Mouse (Mus musculus): ENCODE results near the gene Bcl2a1b. TPM values are rescaled to one million over a fixed set of nuclear protein-coding genes. Genes with fewer than 3 reads are reported as not detected.
A peak's percentile ranks its signal among the peaks of the same experiment; 100 is the strongest.
"Not testable (repeated sequence)": the region's sequence is repeated elsewhere in the genome, so short reads cannot be mapped to it uniquely, and the experiment has no call there.

The Bcl2a1b gene
- polyA plus RNA-seq (2016; fragmentation: Nextera tagmentation; extraction: Ambion mirVana), result not detected in 2 replicates

DNA sequence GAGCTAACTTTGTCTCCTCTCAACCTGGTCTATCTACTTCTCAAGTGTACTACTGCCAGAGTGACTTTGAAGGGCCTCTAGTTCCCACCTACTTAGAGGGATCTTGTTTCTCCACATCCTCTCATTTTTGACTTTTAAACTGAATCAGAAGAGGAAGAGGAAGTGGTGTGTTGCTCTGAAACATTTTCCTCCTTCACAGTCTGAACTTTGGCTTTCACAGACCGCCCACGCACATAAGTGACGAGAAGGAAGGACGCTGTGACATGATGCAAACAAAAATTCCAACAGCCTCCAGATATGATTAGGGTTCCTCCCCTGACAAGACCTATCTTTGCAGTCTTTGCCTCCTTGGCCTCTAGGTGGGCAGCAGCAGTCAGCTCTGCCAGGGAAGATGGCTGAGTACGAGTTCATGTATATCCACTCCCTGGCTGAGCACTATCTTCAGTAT, at the start of gene Bcl2a1b, which contains the start of gene Gm29094:
Gene Bcl2a1b (plus strand): TSS at position 241 of the 448 bp plus-strand sequence.
Gene Gm29094 (plus strand): TSS at position 411 of the 448 bp plus-strand sequence.
- H3K9me3 ChIP-seq; H3K27ac ChIP-seq; DNase-seq (ENCODE audit: low spot score); H3K36me3 ChIP-seq; H3K27me3 ChIP-seq (ENCODE audit: insufficient read depth, poor library complexity, severe bottlenecking); H3K4me3 ChIP-seq; H3K4me1 ChIP-seq: not testable (repeated sequence)
- 78% methylated on average over 5 of the region's 5 CpGs for WGBS

DNA sequence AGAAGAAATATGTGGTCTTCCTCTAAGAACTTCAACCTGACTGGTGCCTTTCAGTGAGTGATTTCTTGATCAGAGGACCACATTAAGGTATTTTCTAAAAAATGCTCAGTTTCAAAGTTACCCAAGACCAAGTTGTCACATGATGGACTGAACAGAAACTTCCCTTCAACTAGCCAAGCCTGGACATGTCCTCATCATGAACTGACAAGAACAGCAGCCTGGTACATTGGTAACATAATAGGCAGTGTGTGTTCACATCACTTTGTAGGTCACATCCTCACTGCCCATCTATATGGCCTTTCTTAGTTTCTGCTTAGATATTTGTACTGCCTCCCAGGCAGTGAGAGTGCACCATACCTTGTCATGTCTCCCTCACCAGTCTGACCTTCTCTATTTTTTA, 26.5 kb upstream of the Bcl2a1b start:
- H3K27ac ChIP-seq; DNase-seq (ENCODE audit: low spot score); H3K27me3 ChIP-seq (ENCODE audit: insufficient read depth, poor library complexity, severe bottlenecking); H3K36me3 ChIP-seq; H3K4me1 ChIP-seq; H3K4me3 ChIP-seq; H3K9me3 ChIP-seq: not testable (repeated sequence)

DNA sequence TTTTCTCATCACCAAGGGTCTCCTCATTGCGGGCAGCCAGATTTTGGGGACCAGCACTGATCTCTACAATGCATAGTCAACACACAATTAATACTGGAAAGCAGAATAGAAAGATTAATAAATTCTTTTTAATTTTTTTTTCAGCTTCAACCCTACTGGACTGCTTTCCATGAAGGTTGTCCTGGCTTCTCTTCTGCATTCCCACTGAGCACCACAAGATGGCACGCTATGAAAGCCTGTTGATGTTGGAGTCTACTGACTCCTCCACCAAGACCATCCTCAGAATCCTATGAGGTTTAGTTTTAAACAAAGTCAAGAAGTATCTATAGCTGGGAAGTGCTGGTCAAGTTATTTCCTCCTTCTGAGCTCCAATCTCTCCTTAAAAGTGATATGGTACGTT, 20.2 kb upstream of the Bcl2a1b start:
- not testable (repeated sequence) for H3K4me1 ChIP-seq; H3K27ac ChIP-seq; DNase-seq (ENCODE audit: low spot score); H3K36me3 ChIP-seq; H3K9me3 ChIP-seq; H3K4me3 ChIP-seq; H3K27me3 ChIP-seq (ENCODE audit: insufficient read depth, poor library complexity, severe bottlenecking)
- WGBS, result 31% methylated on average over 2 of the region's 3 CpGs

DNA sequence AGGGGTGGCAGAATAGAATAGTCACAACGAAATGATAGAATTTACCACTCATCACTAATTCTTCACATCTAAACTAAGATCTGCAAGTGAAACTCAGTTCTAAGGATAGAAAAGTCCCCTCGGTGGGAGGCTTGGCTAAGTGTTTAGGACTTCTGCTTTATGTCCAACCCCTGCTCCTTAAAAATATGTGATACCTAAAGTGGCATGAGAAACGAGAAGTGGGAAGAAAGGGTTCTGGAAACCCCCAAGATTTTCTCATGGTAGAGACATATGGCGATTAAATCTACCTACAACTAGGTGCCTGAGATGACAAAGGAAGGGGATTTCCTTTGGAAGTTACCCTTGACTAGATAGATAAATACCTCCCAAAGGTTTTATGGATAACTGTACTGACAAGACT, 19.5 kb upstream of the Bcl2a1b start:
- not testable (repeated sequence) for H3K9me3 ChIP-seq; H3K27me3 ChIP-seq (ENCODE audit: insufficient read depth, poor library complexity, severe bottlenecking); H3K27ac ChIP-seq; H3K4me1 ChIP-seq; H3K4me3 ChIP-seq; H3K36me3 ChIP-seq; DNase-seq (ENCODE audit: low spot score)
- WGBS, result 63% methylated on average over 4 of the region's 4 CpGs

DNA sequence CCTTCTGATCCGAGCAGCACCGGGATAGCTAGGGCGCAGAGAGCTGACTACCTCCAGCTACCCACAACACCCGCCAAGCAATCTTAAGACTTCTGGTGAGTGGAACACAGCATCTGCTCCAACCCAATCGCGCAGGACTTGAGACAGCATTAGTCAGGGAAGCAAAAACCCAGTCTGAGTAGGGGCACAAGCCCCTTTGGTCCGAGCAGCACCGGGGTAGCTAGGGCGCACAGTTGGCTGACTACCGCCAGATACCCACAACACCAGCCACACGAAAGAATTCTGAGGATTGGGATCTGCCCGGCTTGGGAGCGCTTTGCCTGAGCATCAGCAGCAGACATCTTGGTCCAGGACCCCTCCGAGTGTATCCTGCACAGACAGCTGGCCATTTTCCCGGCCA, 12.0 kb upstream of the Bcl2a1b start:
- not testable (repeated sequence) for H3K4me3 ChIP-seq; H3K36me3 ChIP-seq; H3K4me1 ChIP-seq; H3K9me3 ChIP-seq; H3K27ac ChIP-seq; H3K27me3 ChIP-seq (ENCODE audit: insufficient read depth, poor library complexity, severe bottlenecking)
- DNase-seq (ENCODE audit: low spot score), result peak; percentile 33
- WGBS, result 68% methylated on average over 15 of the region's 15 CpGs

DNA sequence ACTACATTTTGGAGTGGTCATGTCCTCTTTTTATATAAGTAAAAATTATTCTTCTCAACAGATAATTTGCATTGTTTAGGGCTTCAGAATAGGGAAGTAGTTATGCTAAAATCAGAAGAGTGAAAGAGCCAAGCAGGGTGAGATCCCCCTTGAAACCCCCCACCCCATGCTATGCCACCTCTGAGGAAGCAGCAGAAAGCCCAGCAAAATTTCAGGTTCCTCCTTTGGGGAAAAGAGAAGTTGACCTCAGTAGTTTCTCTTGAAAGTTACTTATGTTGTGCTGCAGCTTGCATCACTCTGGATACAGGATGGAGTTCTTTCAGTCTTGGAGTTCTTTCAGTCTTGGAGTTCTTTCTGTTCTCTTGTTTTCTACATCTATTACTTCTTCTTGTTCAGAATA, 3.5 kb upstream of the Bcl2a1b start:
- not testable (repeated sequence) for H3K27me3 ChIP-seq (ENCODE audit: insufficient read depth, poor library complexity, severe bottlenecking); H3K27ac ChIP-seq; H3K9me3 ChIP-seq; H3K4me1 ChIP-seq; H3K4me3 ChIP-seq; H3K36me3 ChIP-seq; DNase-seq (ENCODE audit: low spot score)

DNA sequence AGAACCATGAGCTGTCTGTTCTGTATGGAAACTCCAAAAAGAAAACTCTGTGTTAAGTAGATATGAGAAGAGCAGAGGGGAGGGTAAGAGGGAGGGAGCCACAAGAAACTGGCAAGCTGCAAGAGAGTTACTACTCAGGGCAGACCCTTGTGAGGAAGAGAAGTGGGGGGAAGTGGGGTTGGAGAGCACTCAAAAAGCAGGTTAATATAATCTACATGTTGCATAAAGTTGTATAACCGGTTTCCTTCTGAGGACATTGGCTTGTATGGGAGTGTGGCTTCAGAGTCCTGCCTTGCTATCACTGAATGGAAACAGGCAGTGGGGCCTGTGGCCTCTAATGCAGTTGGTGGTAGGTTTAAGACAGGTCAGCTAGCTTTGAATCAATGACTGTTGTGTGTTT, 1.5 kb upstream of the Bcl2a1b start:
- H3K27me3 ChIP-seq (ENCODE audit: insufficient read depth, poor library complexity, severe bottlenecking); H3K9me3 ChIP-seq; H3K27ac ChIP-seq; H3K4me3 ChIP-seq; H3K4me1 ChIP-seq; DNase-seq (ENCODE audit: low spot score); H3K36me3 ChIP-seq: not testable (repeated sequence)
- 70% methylated on average over 1 of the region's 1 CpGs for WGBS

DNA sequence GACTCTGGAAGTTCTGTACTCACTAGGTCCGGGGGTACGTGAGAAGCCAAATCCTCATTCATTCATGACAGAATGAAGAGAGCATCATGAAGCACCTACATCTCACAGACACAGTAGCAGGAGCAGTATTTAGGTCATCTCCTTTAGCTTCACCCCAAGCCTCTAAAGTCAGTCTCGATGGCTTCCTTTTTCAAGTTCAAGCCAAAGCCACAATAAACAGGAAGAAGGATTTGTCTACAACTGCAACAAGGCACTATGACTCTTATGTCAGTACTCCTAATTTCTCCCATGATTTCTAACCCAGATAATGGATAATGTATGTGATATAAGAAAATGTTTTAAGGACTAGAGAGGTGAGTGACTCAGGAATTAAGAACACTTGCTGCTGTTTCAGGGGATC, 660 bp upstream of the Bcl2a1b start:
- H3K9me3 ChIP-seq; DNase-seq (ENCODE audit: low spot score); H3K4me3 ChIP-seq; H3K4me1 ChIP-seq; H3K36me3 ChIP-seq; H3K27me3 ChIP-seq (ENCODE audit: insufficient read depth, poor library complexity, severe bottlenecking); H3K27ac ChIP-seq: not testable (repeated sequence)
- 83% methylated on average over 3 of the region's 3 CpGs for WGBS

DNA sequence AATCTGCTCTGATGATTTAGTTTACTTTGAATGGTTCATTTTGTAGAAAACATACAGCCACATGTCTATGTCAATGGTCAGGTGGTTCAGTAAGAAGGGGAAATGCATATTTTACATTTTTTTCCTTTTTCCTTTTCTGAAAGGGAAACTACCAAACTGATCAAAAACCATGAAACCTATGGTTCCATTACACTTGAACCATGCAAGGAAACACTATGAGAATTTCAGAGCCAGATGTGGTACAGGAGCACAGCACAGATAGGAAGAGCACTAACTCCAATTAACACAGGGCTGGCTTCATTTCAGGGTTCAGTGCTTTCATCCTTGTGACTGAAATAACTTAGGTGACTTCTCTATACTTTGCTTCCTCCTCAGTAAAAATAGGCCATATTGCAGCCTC, 3.2 kb downstream of the Bcl2a1b start:
- not testable (repeated sequence) for H3K36me3 ChIP-seq; H3K4me3 ChIP-seq; DNase-seq (ENCODE audit: low spot score); H3K27me3 ChIP-seq (ENCODE audit: insufficient read depth, poor library complexity, severe bottlenecking); H3K4me1 ChIP-seq; H3K27ac ChIP-seq; H3K9me3 ChIP-seq

DNA sequence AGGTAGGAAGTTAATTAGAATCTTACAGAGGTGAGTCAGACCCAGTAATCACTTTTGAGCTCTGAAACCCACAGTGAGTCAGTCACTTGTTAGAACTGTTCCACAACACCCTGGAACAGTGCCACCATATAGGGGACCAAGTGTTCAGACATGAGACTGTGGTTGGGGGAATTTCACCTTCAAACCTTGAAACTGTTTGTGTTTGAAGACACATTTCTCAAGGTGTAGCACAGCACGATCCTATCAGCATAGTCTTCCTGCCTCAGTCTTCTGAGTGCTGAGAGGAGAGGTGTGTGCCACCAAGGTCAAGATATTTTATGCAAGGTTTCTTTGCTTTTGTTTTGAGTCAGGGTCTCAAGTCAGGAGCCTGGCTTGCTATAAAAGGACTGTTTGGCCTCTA, 9.9 kb downstream of the Bcl2a1b start:
- not testable (repeated sequence) for H3K4me1 ChIP-seq; H3K36me3 ChIP-seq; H3K27me3 ChIP-seq (ENCODE audit: insufficient read depth, poor library complexity, severe bottlenecking); H3K4me3 ChIP-seq; DNase-seq (ENCODE audit: low spot score); H3K27ac ChIP-seq; H3K9me3 ChIP-seq
- 57% methylated on average over 1 of the region's 1 CpGs for WGBS

DNA sequence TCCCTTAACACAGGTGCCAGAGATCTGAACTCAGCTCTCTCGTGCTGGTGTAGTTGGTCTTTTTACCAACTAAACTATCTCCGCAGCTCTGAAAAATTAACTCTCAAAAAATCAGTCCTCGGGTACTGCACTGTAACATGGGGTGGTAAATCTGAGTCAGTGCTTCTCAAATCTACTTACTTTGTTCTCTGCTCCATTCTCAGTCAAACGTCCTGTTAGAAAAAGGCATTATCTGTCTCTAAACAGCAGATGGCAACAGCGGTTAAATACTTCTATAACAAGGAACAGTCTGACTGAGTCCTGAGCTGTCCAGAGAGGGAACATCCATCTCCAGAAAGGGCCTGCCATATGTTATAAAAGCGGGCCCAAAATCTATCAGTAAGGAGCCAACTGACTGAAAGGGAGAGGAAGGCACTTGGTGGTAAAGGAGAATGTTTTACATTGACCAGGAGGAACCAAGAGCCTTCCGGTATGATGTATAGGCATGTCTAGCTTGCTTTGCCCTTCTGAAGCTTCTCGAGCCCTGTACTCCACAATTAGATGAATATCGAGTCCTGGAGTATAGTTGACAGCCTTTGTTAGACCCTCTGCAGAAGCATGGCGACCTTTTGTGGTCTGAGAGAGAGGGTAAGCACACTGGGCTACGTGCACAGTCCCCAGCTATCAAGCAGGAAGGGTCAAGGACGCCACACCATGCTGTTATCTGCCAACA, 11.5 kb downstream of the Bcl2a1b start, which contains the start of gene Mthfs:
Gene Mthfs (plus strand): TSS at position 324 of the 712 bp plus-strand sequence.
- DNase-seq (ENCODE audit: low spot score); H3K36me3 ChIP-seq; H3K27me3 ChIP-seq (ENCODE audit: insufficient read depth, poor library complexity, severe bottlenecking); H3K9me3 ChIP-seq; H3K4me1 ChIP-seq: not testable (repeated sequence)
- Histone ChIP-seq H3K27ac (0 out of 2 replicates have a peak within 1 kb of the TSS, but pooled peaks have one; percentile 74), H3K4me3 (peak within 1 kb of the TSS; percentile 42)
- WGBS, result 27% methylated on average over 9 of the region's 12 CpGs

DNA sequence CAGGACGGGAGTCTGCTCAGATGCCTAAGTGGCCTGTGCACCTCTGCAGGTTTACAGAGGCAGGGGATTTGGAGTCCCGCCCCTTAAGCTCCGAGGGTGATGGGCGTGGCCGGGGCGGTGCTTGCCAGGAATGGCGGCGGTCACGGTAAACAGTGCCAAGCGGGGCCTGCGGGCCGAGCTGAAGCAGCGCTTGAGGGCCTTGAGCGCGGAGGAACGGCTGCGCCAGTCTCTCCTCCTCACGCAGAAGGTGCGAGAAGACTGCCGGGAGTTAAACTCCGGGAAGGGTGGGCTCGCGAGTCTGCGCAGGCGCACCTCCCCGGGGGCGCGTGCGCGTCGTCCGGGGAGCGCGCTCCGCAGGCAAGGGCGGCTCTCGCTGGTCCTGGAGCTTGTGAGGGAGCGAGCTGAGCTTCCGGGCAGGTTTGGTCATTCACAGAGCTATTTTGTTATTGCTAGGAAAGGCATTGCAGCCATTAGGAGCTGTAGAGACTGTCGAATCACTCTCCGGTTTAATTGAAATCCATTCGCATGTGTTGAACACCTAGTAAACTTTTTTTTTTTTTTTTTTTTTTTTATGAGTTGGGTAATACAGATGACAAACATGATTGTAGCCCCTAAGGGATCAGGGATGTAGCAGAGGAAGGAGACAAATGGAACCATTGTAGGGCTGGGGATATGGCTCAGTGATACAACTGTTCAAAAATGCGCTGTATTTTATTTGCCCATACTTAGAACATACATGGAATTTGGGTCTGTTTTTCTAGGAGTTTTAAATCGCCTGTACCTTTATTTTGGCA, 12.3 kb downstream of the Bcl2a1b start:
- H3K9me3 ChIP-seq; H3K27me3 ChIP-seq (ENCODE audit: insufficient read depth, poor library complexity, severe bottlenecking); H3K4me1 ChIP-seq; H3K36me3 ChIP-seq; DNase-seq (ENCODE audit: low spot score): not testable (repeated sequence)
- WGBS, result 5% methylated on average over 16 of the region's 44 CpGs
- peak overlapping the region; percentile 40 for H3K4me3 ChIP-seq
- H3K27ac ChIP-seq, result 0 out of 2 replicates have a peak overlapping the region, but pooled peaks have one; percentile 74

DNA sequence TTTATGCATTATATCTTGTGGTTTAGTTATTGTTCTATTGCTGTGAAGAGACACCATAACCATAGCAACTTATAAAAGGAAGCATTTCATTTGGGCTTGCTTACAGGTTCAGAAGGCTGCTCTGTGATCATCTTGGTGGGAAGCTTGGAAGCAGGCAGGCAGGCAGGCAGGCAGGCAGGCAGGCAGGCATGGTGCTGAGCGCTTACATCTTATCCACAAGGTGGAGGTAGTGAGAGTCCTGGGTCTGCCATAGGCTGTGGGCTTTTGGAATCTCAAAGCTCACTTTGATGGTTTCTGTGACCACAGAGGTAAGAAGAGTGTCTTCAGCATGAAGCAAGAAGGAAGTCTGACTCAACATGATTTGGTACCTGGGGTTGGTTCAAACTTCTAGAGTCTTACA, 13.4 kb downstream of the Bcl2a1b start:
- H3K36me3 ChIP-seq; H3K4me3 ChIP-seq; H3K4me1 ChIP-seq; H3K27me3 ChIP-seq (ENCODE audit: insufficient read depth, poor library complexity, severe bottlenecking); H3K9me3 ChIP-seq; DNase-seq (ENCODE audit: low spot score); H3K27ac ChIP-seq: not testable (repeated sequence)
- 48% methylated on average over 1 of the region's 1 CpGs for WGBS
